Mouse (Mus musculus) left cerebral cortex, postnatal 36 days (tissue): ENCODE results near the gene Grem1. TPM values are rescaled to one million over a fixed set of nuclear protein-coding genes. Genes with fewer than 3 reads are reported as not detected.

Experiments
- DNase-seq, 2 experiments: peaks; one replicate each; pipeline ENCODE4 v3.0.0; 2021 to 2022; ENCODE audit warnings: low spot score in 2 of 2, mixed read lengths in 1 of 2
- intact Hi-C: fragments of 180-260 bp; cut with DNase I; formaldehyde crosslinking; loops from one replicate; pipeline ENCODE4 v1.15.1; 2025
- total RNA-seq, 2 experiments: library from RNA; stranded (reverse); gene quantifications; 2 replicates each; pipeline ENCODE4 v1.2.3; 2021

Grem1 gene
- total RNA-seq: 1 to 10 TPM in 1 of 2 experiments, under 1 TPM in 1; 0.76 to 1.6 TPM

GRCm38 (mm10) chr2:113758311-113759161 is at the start of gene Grem1:
TSS of gene Grem1 (minus strand) at chr2:113758646.
- intact Hi-C loops: no loop called here
- peak in 1 of 2 experiments; percentile 13 for DNase-seq

- intact Hi-C loops: loop anchor here (5.0 kb wide), 1 partner anchor 310 kb away; no protein-coding TSS in a partner anchor
- peak in 1 of 2 experiments; percentile 38 for DNase-seq
These were observed 49.2 kb upstream of the Grem1 start for GRCm38 (mm10) chr2:113807640-113808039.

- no peak for DNase-seq
- intact Hi-C loops: loop anchor here (5.0 kb wide), 1 partner anchor 310 kb away; no protein-coding TSS in a partner anchor
These were observed 48.6 kb upstream of the Grem1 start for GRCm38 (mm10) chr2:113806851-113807577.

GRCm38 (mm10) chr2:113805765-113806164 is 47.3 kb upstream of the Grem1 start:
- intact Hi-C loops: loop anchor here (5.0 kb wide), 1 partner anchor 308 kb away; no protein-coding TSS in a partner anchor

GRCm38 (mm10) chr2:113803753-113804152 is 45.3 kb upstream of the Grem1 start:
- intact Hi-C loops: no loop called here
- no peak for DNase-seq

More at GRCm38 (mm10) chr2:113805765-113806164, 47.3 kb upstream of the Grem1 start:
- DNase-seq: no peak

- intact Hi-C loops: no loop called here
- DNase-seq: peak in 1 of 2 experiments; percentile 3
These were observed 42.4 kb upstream of the Grem1 start for GRCm38 (mm10) chr2:113800846-113801245.

DNA sequence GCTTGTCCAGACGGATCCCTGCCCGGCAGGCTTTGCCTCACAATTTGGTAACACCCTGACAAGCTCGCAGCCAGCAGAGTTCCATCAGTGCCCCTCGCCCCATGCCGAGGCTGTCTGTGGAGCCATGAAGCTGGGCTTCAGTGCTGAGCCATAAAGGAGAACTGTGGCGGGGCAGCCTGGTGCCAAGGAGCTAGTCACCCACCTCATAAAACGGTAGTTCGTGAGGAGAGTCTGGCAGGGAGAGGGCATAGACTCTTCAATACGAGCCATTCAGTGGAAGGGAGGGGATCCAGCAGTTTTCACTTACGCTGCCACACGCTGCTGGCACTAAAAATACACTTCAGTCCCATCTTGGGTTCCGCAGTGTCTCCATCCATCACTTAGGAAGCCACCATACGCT is 40.2 kb upstream of the Grem1 start:
- intact Hi-C loops: no loop called here
- DNase-seq: no peak

- intact Hi-C loops: no loop called here
- DNase-seq: no peak
These were observed 36.7 kb upstream of the Grem1 start for GRCm38 (mm10) chr2:113795186-113795585.

DNA sequence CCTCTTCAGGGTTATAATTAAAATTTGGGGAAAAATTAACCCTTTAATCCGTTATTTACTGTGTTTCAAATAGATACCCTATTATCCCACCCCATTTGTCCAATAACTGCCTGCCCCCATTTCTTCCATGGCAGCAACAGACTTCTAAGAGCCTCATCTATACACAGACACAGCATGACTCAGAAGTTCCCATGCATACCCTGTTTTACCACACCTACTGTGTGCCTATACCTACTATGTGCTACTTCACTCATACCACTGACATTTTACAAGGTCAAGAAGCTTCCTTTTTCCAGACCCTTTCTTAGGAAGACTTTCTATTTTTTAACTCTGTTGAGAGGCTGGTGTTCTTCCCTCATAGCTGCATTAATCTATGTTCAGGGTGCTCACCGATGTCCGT is 35.1 kb upstream of the Grem1 start:
- DNase-seq: no peak
- intact Hi-C loops: no loop called here

- intact Hi-C loops: no loop called here
- DNase-seq: no peak
These were observed 30.5 kb upstream of the Grem1 start for GRCm38 (mm10) chr2:113788821-113789387.

- no peak for DNase-seq
- intact Hi-C loops: no loop called here
These were observed 29.4 kb upstream of the Grem1 start for GRCm38 (mm10) chr2:113787882-113788281.

DNA sequence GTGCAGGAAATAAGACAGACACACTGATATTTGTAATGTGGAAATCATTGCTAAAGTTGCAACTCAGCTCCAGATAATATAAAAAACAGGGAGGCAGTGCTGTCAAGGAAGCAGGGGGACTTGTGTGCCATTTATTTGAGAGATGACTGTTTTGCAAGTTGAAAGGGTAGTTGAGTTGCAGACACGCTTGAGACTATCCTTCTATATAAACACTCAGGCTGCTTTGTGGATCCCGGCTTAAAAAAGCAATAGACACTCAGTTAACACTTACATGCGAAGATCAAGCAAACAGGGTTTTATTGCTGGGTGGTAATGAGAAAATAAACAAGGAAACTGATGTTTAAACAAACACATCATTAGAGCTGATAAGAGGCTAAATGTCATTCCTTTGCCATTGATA is 26.4 kb upstream of the Grem1 start:
- no peak for DNase-seq
- intact Hi-C loops: no loop called here

DNA sequence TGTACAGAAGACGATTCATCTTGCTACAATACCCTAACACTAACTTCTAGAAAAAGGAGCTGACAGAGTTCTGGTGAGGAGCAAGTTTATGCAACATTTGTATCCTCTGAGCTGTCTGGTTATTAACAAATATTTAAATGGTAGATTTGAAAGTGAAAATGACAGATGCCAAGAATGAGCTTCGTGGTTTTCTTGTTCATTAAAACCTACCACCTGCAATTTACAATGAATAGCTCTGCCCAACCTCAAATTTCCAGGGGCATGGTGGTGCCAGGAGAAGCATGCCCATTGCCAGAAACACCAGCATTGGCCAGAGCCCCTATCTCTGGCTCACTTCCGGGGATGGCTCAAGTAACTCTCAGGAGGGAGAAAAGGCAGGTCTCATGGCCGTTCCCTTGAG is 23.1 kb upstream of the Grem1 start:
- intact Hi-C loops: no loop called here
- no peak for DNase-seq

DNA sequence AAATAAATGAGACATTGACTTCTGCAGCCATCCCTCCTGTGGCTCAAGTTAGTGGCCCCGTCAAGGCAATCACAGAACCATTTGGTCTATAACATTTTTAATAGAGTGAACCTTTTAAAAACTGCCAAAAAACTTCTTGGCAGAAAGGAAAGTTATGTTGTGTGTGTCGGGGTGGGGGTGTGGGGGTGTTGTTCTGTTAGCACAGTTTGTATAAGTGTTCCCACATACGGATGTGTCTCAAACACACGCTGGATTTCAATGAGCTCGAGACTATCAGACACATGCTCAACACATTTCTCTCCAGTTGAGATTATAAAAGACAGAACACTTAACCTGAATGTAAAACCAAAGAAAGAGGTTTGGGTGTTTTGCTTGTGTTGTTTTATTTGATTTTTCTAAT is 22.7 kb upstream of the Grem1 start:
- no peak for DNase-seq
- intact Hi-C loops: no loop called here

GRCm38 (mm10) chr2:113779336-113779735 is 20.9 kb upstream of the Grem1 start:
- DNase-seq: no peak
- intact Hi-C loops: no loop called here

- intact Hi-C loops: no loop called here
- DNase-seq: no peak
These were observed 19.6 kb upstream of the Grem1 start for GRCm38 (mm10) chr2:113778036-113778435.

GRCm38 (mm10) chr2:113776297-113776696 is 17.9 kb upstream of the Grem1 start:
- intact Hi-C loops: no loop called here
- DNase-seq: no peak

- DNase-seq: no peak
- intact Hi-C loops: no loop called here
These were observed 15.8 kb upstream of the Grem1 start for GRCm38 (mm10) chr2:113774150-113774805.

GRCm38 (mm10) chr2:113768541-113769303 is 10.3 kb upstream of the Grem1 start:
- DNase-seq: no peak
- intact Hi-C loops: loop anchor here (10.0 kb wide), 1 partner anchor 234 kb away; no protein-coding TSS in a partner anchor
